Mouse (Mus musculus): ENCODE measurements around the gene Prokr2. TPM values are rescaled to one million over a fixed set of nuclear protein-coding genes. Genes with fewer than 3 reads are reported as not detected.
"Not testable (repeated sequence)": the region's sequence is repeated elsewhere in the genome, so short reads cannot be mapped to it uniquely, and the experiment has no call there.

Gene Prokr2
- polyA plus RNA-seq, 1 experiment, result not detected

- Histone ChIP-seq H3K36me3 (ENCODE audit: control insufficient read depth, insufficient read depth) (no peaks in the 10 kb centered on the region), H3K4me3 (no peak overlapping the region), H3K79me2 (ENCODE audit: control insufficient read depth, insufficient read depth) (no peaks in the 10 kb centered on the region), H3K27me3 (ENCODE audit: control insufficient read depth, insufficient read depth, insufficient read length) (no peaks in the 10 kb centered on the region), H3K4me2 (ENCODE audit: low read depth) (no peak overlapping the region), H3ac (ENCODE audit: control insufficient read depth, insufficient read length) (no peak overlapping the region)
- no peak for TF ChIP-seq MYOG (IDR thresholded peaks at IDR 0.05; ENCODE audit: control insufficient read depth in 1 of 3, insufficient read depth in 1 of 3, insufficient read length in 2 of 3, low read depth in 2 of 3)
- no peak for TF ChIP-seq USF1 (IDR thresholded peaks at IDR 0.05; ENCODE audit: low read depth)
- TF ChIP-seq REST (IDR thresholded peaks at IDR 0.05; ENCODE audit: insufficient read depth, insufficient read length), result no peak
Measured at GRCm38 (mm10) chr2:132316041-132316808, 69.0 kb downstream of the Prokr2 start.

- not testable (repeated sequence) for H3K36me3 ChIP-seq (ENCODE audit: control insufficient read depth, insufficient read depth); H3K4me3 ChIP-seq; H3ac ChIP-seq (ENCODE audit: control insufficient read depth, insufficient read length)
Measured at GRCm38 (mm10) chr2:132314057-132314456, 71.2 kb downstream of the Prokr2 start.

GRCm38 (mm10) chr2:132313568-132313967 lies 71.7 kb downstream of the Prokr2 start:
- Histone ChIP-seq H3K79me2 (ENCODE audit: control insufficient read depth, insufficient read depth) (no peaks in the 10 kb centered on the region), H3K4me2 (ENCODE audit: low read depth) (no peak overlapping the region), H3K27me3 (ENCODE audit: control insufficient read depth, insufficient read depth, insufficient read length) (no peaks in the 10 kb centered on the region), H3ac (ENCODE audit: control insufficient read depth, insufficient read length) (no peak overlapping the region), H3K4me3 (no peak overlapping the region), H3K36me3 (ENCODE audit: control insufficient read depth, insufficient read depth) (no peaks in the 10 kb centered on the region)
- TF ChIP-seq TCF3 (IDR thresholded peaks at IDR 0.05; ENCODE audit: insufficient read length, low read depth) (no peak), POLR2AphosphoS2 (IDR thresholded peaks at IDR 0.05; ENCODE audit: insufficient read length, low read depth) (no peak), MAX (IDR thresholded peaks at IDR 0.05; ENCODE audit: low read depth) (no peak)

More at GRCm38 (mm10) chr2:132314057-132314456, 71.2 kb downstream of the Prokr2 start:
- not testable (repeated sequence) for H3K79me2 ChIP-seq (ENCODE audit: control insufficient read depth, insufficient read depth); H3K4me2 ChIP-seq (ENCODE audit: low read depth); H3K27me3 ChIP-seq (ENCODE audit: control insufficient read depth, insufficient read depth, insufficient read length)

GRCm38 (mm10) chr2:132312616-132313015 lies 72.6 kb downstream of the Prokr2 start:
- no peaks in the 10 kb centered on the region for H3K36me3 ChIP-seq (ENCODE audit: control insufficient read depth, insufficient read depth)
- TF ChIP-seq CEBPB (IDR thresholded peaks at IDR 0.05; ENCODE audit: insufficient read depth, poor library complexity, severe bottlenecking) (no peak), E2F4 (IDR thresholded peaks at IDR 0.05; ENCODE audit: insufficient read depth) (no peak), POLR2AphosphoS2 (IDR thresholded peaks at IDR 0.05; ENCODE audit: insufficient read length, low read depth) (no peak), MYOD1 (IDR thresholded peaks at IDR 0.05; ENCODE audit: control insufficient read depth in 1 of 3, insufficient read length in 2 of 3, low read depth in 2 of 3) (no peak), TCF3 (IDR thresholded peaks at IDR 0.05; ENCODE audit: insufficient read length, low read depth) (no peak), SRF (IDR thresholded peaks at IDR 0.05; ENCODE audit: control insufficient read depth, insufficient read length, low read depth) (no peak), REST (IDR thresholded peaks at IDR 0.05; ENCODE audit: insufficient read depth, insufficient read length) (no peak), MAX (IDR thresholded peaks at IDR 0.05; ENCODE audit: low read depth) (no peak), MYOG (IDR thresholded peaks at IDR 0.05; ENCODE audit: control insufficient read depth in 1 of 3, insufficient read depth in 1 of 3, insufficient read length in 2 of 3, low read depth in 2 of 3) (no peak), TCF12 (IDR thresholded peaks at IDR 0.05; ENCODE audit: insufficient read depth, poor library complexity, severe bottlenecking) (no peak), POLR2A (IDR thresholded peaks at IDR 0.05; ENCODE audit: insufficient read length, low read depth) (no peak), USF1 (IDR thresholded peaks at IDR 0.05; ENCODE audit: low read depth) (no peak)

GRCm38 (mm10) chr2:132309398-132309930 lies 75.8 kb downstream of the Prokr2 start:
- no peaks in the 10 kb centered on the region for H3K27me3 ChIP-seq (ENCODE audit: control insufficient read depth, insufficient read depth, insufficient read length)
- no peak for TF ChIP-seq CEBPB (IDR thresholded peaks at IDR 0.05; ENCODE audit: insufficient read depth, poor library complexity, severe bottlenecking)
- no peak for TF ChIP-seq USF1 (IDR thresholded peaks at IDR 0.05; ENCODE audit: low read depth)
- TF ChIP-seq SRF (IDR thresholded peaks at IDR 0.05; ENCODE audit: control insufficient read depth, insufficient read length, low read depth), result no peak
- TF ChIP-seq MYOG (IDR thresholded peaks at IDR 0.05; ENCODE audit: control insufficient read depth in 1 of 3, insufficient read depth in 1 of 3, insufficient read length in 2 of 3, low read depth in 2 of 3), result no peak
- TF ChIP-seq POLR2AphosphoS2 (IDR thresholded peaks at IDR 0.05; ENCODE audit: insufficient read length, low read depth), result no peak
- no peak overlapping the region for H3K4me3 ChIP-seq
- H3K36me3 ChIP-seq (ENCODE audit: control insufficient read depth, insufficient read depth), result no peaks in the 10 kb centered on the region
- no peaks in the 10 kb centered on the region for H3K79me2 ChIP-seq (ENCODE audit: control insufficient read depth, insufficient read depth)
- H3ac ChIP-seq (ENCODE audit: control insufficient read depth, insufficient read length), result no peak overlapping the region
- no peak overlapping the region for H3K4me2 ChIP-seq (ENCODE audit: low read depth)

More at GRCm38 (mm10) chr2:132312616-132313015, 72.6 kb downstream of the Prokr2 start:
- H3K27me3 ChIP-seq (ENCODE audit: control insufficient read depth, insufficient read depth, insufficient read length), result no peaks in the 10 kb centered on the region
- no peaks in the 10 kb centered on the region for H3K79me2 ChIP-seq (ENCODE audit: control insufficient read depth, insufficient read depth)
- H3K4me3 ChIP-seq, result no peak overlapping the region
- no peak overlapping the region for H3K4me2 ChIP-seq (ENCODE audit: low read depth)
- no peak overlapping the region for H3ac ChIP-seq (ENCODE audit: control insufficient read depth, insufficient read length)

All from myocyte (in vitro differentiated cells).